Mouse (Mus musculus) liver, embryonic 14.5 days (tissue): ENCODE results near the gene Kcnq1. TPM values are rescaled to one million over a fixed set of nuclear protein-coding genes. Genes with fewer than 3 reads are reported as not detected.

ENCODE experiments used
- ATAC-seq: fragments of 200-750 bp; cut with Nextera tagmentation; 2 replicates; pipeline ENCODE4 v1.8.0; 2017; ENCODE audit warnings: moderate number of reproducible peaks, mild to moderate bottlenecking, moderate library complexity; ENCODE audit not compliant: insufficient read depth
- DNase-seq, 3 experiments: peaks; one replicate each; pipeline ENCODE4 v3.0.0-alpha.2; 2012 to 2013; ENCODE audit warnings: low read depth in 3 of 3, low spot score in 3 of 3
- H3K27ac ChIP-seq: fragments of 300-500 bp; sonication (generic); 2 replicates; pipeline ENCODE4 v1.5.1; 2014; ENCODE audit warnings: moderate library complexity, mild to moderate bottlenecking, control low read depth, inconsistent platforms
- H3K27me3 ChIP-seq: fragments of 300-500 bp; sonication (generic); 2 replicates; pipeline ENCODE4 v1.6.1; 2014; ENCODE audit warnings: mild to moderate bottlenecking, low read length, moderate library complexity; ENCODE audit not compliant: control insufficient read depth, insufficient read depth
- H3K36me3 ChIP-seq: fragments of 300-500 bp; sonication (generic); replicated peaks from 2 replicates; pipeline ENCODE4 v1.6.1; 2014; ENCODE audit warnings: low read depth; ENCODE audit not compliant: control insufficient read depth, insufficient read depth
- H3K4me1 ChIP-seq, 2 experiments: fragments of 200-500 bp in 1 of 2; fragments of 300-500 bp in 1 of 2; sonication (generic) in 1 of 2; replicated peaks; 2 replicates each; pipeline ENCODE4 v1.6.1; 2012 to 2014; ENCODE audit warnings: antibody characterized with exemption in 1 of 2, inconsistent platforms in 1 of 2, low read length in 1 of 2; ENCODE audit not compliant: control insufficient read depth in 2 of 2, insufficient read depth in 2 of 2
- H3K4me2 ChIP-seq: fragments of 300-500 bp; sonication (generic); 2 replicates; pipeline ENCODE4 v1.6.1; 2014; ENCODE audit warnings: low read depth, mild to moderate bottlenecking, control low read depth, moderate library complexity
- H3K4me3 ChIP-seq, 2 experiments: fragments of 200-500 bp in 1 of 2; fragments of 300-500 bp in 1 of 2; sonication (generic) in 1 of 2; 2 replicates each; pipeline ENCODE4 v1.5.1; 2012 to 2014; ENCODE audit warnings: low read depth in 2 of 2, low read length in 2 of 2, mild to moderate bottlenecking in 2 of 2, control low read depth in 1 of 2, inconsistent platforms in 1 of 2, moderate library complexity in 1 of 2; ENCODE audit not compliant: insufficient read depth in 1 of 2
- H3K9ac ChIP-seq: fragments of 300-500 bp; sonication (generic); replicated peaks from 2 replicates; pipeline ENCODE4 v1.6.1; 2014; ENCODE audit warnings: mild to moderate bottlenecking, control low read depth, moderate library complexity
- H3K9me3 ChIP-seq: fragments of 300-500 bp; sonication (generic); 2 replicates; pipeline ENCODE4 v1.6.1; 2016; ENCODE audit warnings: low read length, mixed read lengths; ENCODE audit not compliant: control insufficient read depth
- CTCF ChIP-seq: IDR thresholded peaks from 2 replicates; pipeline ENCODE4 v1.5.1; 2016; ENCODE audit warnings: antibody characterized with exemption, low read depth, control low read depth
- EP300 ChIP-seq: IDR thresholded peaks from 2 replicates; pipeline ENCODE4 v1.6.1; 2016; ENCODE audit warnings: antibody characterized with exemption, low read depth
- WGBS: fragments of 180-500 bp; shearing (Covaris S2); extraction: QIAGEN DNeasy Blood & Tissue Kit; methylation state at CpG from one replicate; pipeline ENCODE4 v1.1.7; 2014; ENCODE audit not compliant: insufficient replicate concordance; 5-methylcytosine and 5-hydroxymethylcytosine counted together
- polyA plus RNA-seq, 2 experiments: library from polyadenylated mRNA; depleted of rRNA in 1 of 2; stranded (reverse) in 1 of 2; unstranded in 1 of 2; fragments of >200 nt; fragmentation: Nextera tagmentation in 1 of 2; extraction: Ambion mirVana in 1 of 2; gene quantifications; 2 replicates each; pipeline versions ENCODE4 v1.2.1 to v1.2.3; 2012 to 2014

The Kcnq1 gene
- polyA plus RNA-seq, 2 experiments = 0.12 to 0.41 TPM

DNA sequence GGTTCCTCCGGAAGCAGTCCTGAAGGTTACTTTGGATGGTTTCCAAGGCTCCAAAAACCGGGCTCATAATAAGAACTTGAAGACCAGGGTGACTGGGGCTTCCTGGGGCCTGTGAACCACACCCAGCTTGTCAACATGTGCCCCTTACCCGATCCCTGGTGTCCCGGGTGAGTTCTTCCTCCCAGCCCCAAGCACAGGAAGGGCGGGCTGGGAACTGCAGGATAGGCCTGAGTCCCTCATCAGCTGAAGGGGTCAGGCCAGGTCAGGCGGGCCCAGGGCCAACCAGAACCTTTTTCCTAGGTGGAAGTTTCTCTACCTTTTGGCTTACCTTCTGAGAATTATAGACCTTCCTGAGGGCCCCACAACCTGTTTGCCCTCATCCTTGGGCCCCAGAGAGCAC, 306.4 kb downstream of the Kcnq1 start:
- 49% methylated on average over 6 of the region's 6 CpGs for WGBS
- Histone ChIP-seq H3K4me1 (0 out of 4 replicates have a peak, but pooled peaks cover 0 to 2% of the 10 kb centered on the region in 2 experiments), H3K9me3 (no peaks in the 10 kb centered on the region), H3K4me2 (no peak overlapping the region), H3K9ac (no peak overlapping the region), H3K27me3 (no peaks in the 10 kb centered on the region), H3K36me3 (no peaks in the 10 kb centered on the region), H3K4me3 (no peak overlapping the region), H3K27ac (no peak overlapping the region)
- no peak for TF ChIP-seq EP300
- DNase-seq (no peak), ATAC-seq (no peak)

DNA sequence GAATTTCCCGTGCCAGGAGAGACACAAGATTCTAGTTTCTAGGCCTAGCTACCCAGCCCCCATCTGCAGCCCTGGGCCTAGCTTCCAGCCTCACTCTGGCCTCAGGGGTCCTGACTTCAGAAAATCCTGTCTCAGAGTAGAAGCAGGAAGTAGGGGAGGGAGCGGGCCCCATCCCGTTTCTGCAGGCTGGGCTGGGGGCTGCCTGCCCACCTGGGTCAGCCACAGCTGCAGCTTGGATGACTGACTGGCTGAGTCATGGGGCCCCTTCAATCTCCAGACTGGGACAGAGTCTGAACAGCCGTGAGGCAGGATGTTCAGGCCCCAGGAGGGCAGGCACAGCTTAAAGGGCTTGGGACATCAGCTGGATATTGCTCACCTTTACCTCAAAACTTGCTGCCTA, 308.9 kb downstream of the Kcnq1 start:
- peaks cover 0 to 2% of the 10 kb centered on the region in 2 experiments; a peak in 1 of 4 replicates for H3K4me1 ChIP-seq
- DNase-seq (no peak), ATAC-seq (no peak)
- no peaks in the 10 kb centered on the region for H3K36me3 ChIP-seq
- H3K27ac ChIP-seq = no peak overlapping the region
- H3K4me2 ChIP-seq = no peak overlapping the region
- no peak overlapping the region for H3K4me3 ChIP-seq
- WGBS = 18% methylated on average over 4 of the region's 4 CpGs
- no peaks in the 10 kb centered on the region for H3K9me3 ChIP-seq
- TF ChIP-seq CTCF = no peak
- TF ChIP-seq EP300 = no peak
- no peak overlapping the region for H3K9ac ChIP-seq
- H3K27me3 ChIP-seq = no peaks in the 10 kb centered on the region

DNA sequence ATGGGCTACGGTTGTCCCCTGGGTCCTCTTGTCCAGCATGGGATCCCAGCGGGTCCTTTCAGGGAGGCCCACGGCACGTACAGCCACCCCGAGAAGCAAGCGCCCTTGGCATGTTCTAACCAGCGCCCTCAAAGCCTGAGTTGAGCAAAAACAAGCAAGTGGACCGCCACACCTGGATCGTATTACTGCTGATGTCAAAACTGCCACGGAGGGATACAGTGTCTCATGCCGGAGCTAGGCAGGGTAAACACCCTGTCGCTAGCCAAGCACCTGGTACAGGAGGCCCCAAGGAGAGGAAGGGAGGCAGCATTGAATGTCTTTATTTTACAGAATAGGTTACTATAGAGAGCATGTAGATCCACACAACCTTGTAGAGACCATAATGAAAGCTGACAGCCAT, 310.2 kb downstream of the Kcnq1 start:
- Histone ChIP-seq H3K27ac (no peak overlapping the region), H3K9me3 (no peaks in the 10 kb centered on the region), H3K36me3 (no peaks in the 10 kb centered on the region), H3K4me2 (no peak overlapping the region), H3K9ac (no peak overlapping the region), H3K4me1 (peaks cover 0 to 2% of the 10 kb centered on the region in 2 experiments; a peak in 1 of 4 replicates), H3K4me3 (no peak overlapping the region), H3K27me3 (no peaks in the 10 kb centered on the region)
- DNase-seq (no peak), ATAC-seq (no peak)
- WGBS = 71% methylated on average over 12 of the region's 12 CpGs
- TF ChIP-seq EP300 (no peak), CTCF (no peak)

DNA sequence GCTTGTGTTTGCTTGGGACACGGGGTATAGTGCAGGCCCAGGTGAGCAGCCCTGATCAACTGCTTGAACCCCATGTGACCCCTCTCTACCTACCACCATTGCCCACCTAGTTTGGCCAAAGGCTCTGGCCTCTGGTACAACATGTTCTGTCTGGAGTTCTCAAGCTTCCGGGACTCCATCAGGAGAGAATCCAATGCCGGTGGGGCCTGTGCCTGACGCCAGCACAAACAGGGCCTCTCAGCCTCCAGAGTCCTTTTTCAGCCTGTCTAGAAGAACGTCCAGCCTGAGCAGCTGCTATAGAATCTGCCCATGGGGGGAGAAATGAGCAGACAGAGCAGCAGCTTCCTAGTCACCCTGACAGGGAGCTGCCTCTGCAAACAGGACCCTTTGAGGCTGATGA, 311.7 kb downstream of the Kcnq1 start:
- 59% methylated on average over 5 of the region's 5 CpGs for WGBS
- ATAC-seq (no peak), DNase-seq (no peak)
- Histone ChIP-seq H3K36me3 (no peaks in the 10 kb centered on the region), H3K27ac (no peak overlapping the region), H3K9ac (no peak overlapping the region), H3K9me3 (no peaks in the 10 kb centered on the region), H3K27me3 (no peaks in the 10 kb centered on the region), H3K4me2 (no peak overlapping the region), H3K4me1 (peaks cover 0 to 2% of the 10 kb centered on the region in 2 experiments; a peak in 1 of 4 replicates), H3K4me3 (no peak overlapping the region)
- TF ChIP-seq EP300 = no peak
- TF ChIP-seq CTCF = no peak

DNA sequence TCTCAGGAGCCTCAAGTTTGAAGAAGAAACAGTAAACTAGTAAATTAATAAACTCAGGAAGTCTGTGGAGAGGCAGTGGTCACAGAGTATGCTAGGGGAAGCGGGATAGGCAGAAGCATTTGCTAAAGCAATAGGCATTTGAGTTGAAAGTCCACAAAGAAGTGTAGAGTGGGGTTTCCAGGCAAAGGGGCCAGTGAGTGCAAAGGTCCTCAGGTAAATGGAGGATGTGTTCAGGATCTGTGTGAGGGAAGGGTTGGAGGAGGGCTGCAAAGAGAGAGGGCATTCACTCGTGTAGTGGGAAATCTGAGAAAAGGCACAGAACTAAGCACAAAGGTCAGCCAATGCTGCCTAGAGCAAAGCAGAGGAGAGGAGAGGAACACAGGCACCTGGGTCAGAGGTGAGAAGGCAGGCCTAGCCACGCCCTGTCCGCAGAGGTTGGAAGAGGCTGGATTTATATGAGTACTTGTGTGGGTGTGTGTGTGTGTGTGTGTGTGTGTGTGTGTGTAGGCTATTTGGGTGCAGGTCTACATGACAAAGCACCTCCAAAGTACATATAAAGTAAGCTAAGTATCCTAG, 313.5 kb downstream of the Kcnq1 start:
- Histone ChIP-seq H3K4me3 (no peak overlapping the region), H3K9ac (no peak overlapping the region), H3K27ac (no peak overlapping the region), H3K4me1 (no peaks in the 10 kb centered on the region; a peak in 1 of 4 replicates), H3K9me3 (no peaks in the 10 kb centered on the region), H3K36me3 (no peaks in the 10 kb centered on the region), H3K4me2 (no peak overlapping the region), H3K27me3 (no peaks in the 10 kb centered on the region)
- 44% methylated on average over 4 of the region's 4 CpGs for WGBS
- no peak for DNase-seq
- ATAC-seq = 0 out of 2 replicates have a peak, but pooled peaks have one; percentile 26
- TF ChIP-seq EP300 (no peak), CTCF (no peak)
